Mouse (Mus musculus) layer of hippocampus, postnatal 14 days (tissue): ENCODE results near the gene Zfp59. TPM values are rescaled to one million over a fixed set of nuclear protein-coding genes. Genes with fewer than 3 reads are reported as not detected.
A peak's percentile ranks its signal among the peaks of the same experiment; 100 is the strongest.
"Not testable (repeated sequence)": the region's sequence is repeated elsewhere in the genome, so short reads cannot be mapped to it uniquely, and the experiment has no call there.

Experiments
- DNase-seq, 2 experiments: peaks; one replicate each; pipeline ENCODE4 v3.0.0; 2021 to 2022; ENCODE audit warnings: low spot score in 2 of 2, mixed read lengths in 1 of 2
- long read RNA-seq, 2 experiments: library from polyadenylated mRNA; stranded (forward); transcript quantifications; one replicate each; pipeline ENCODE4 v2.0.0; 2021
- total RNA-seq, 2 experiments: library from RNA; stranded (reverse); gene quantifications; 2 replicates each; pipeline ENCODE4 v1.2.3; 2021

The Zfp59 gene
- total RNA-seq = 1 to 10 TPM; 3.7 to 4.1 TPM
- long read RNA-seq, experiment 1, partial matches to known transcripts = 0 of 1 reads
- long read RNA-seq, experiment 1, other reads (novel, unspliced or antisense) = 0 of 1 reads
- long read RNA-seq, experiment 2, partial matches to known transcripts = 0 of 3 reads
- long read RNA-seq, experiment 2, other reads (novel, unspliced or antisense) = 1 of 3 reads

DNA sequence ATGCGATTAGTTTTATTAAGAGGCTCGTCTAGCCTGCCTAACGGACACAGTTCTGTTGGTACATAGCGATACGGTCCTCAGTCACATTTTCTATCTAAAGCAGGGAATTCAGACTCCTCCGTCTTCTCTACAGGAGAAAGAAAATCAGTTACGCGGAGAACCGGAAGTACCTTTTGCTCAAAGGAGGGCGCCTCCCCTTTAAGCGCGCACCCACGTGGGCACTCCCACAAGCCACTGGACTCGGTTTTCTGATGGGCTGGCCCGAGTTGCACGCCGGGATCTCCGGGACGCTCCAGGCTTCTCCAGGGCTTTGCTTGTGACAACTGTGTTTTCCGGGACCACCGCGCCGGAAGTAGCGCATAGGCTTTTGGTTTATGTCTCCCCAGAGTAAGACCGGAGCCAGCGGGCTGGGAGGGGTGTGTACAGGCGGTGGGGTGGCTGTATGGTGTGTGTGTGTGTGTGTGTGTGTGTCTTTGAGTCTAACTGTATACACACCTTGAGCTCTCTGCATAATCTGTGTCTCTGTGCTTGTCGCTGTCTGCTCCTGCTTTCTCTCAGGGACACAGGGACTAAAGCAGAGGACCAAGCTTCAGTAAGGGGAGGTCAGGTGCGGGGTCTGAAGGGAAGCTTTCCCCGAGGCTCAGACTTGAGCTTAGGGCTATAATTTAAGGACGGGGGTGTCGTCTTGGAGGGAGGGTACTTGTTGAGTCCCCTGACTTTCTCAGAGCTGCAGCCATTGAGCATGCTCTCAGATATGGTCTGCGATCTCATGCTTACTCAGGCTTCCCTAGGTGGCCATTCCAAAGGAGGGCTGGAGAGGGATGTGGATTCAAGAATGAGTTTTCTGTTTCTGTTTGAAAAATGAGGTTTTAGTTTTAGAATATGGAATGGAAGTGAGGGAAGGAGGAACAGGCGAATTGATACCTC lies at the start of gene Zfp59:
Gene Zfp59 (plus strand): TSS at position 285 of the 927 bp plus-strand sequence.
- peak; percentile 84 to 93 for DNase-seq

DNA sequence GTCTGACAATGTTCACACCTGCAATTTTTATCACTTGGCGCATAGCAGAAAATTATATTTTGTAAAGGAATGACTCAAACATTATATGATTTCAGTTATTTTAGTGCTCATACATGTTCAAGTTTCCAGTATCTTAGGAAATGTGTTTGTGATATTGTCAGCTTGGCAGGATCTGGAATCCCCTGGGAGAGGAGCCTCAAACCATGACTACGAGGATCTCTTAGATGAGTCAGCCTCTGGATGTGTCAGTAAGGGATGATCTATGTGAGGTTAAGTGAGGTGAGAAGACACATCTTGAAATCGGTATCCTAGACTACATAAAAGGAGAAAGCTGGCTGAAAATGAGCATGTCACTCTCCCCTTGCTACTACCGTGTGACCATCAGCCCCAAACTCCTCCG lies 49.1 kb upstream of the Zfp59 start:
- DNase-seq = no peak

DNA sequence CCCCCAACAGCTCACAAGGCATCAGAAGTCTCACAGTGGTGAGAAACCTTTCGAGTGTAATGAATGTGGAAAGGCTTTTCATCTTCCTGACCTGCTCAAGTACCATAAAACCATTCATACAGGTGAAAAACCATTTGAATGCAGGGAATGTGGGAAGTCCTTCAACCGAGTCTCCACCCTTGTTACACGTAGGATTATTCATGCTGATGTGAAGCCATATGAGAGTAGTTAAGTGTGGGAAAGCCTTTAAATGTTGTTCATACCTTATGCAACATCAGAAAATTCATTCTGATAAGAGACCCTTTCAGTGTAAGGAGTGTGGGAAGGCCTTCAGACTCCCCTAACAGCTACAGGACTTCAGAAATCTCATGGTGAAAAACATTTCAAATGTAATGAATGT lies 44.5 kb upstream of the Zfp59 start:
- not testable (repeated sequence) for DNase-seq

DNA sequence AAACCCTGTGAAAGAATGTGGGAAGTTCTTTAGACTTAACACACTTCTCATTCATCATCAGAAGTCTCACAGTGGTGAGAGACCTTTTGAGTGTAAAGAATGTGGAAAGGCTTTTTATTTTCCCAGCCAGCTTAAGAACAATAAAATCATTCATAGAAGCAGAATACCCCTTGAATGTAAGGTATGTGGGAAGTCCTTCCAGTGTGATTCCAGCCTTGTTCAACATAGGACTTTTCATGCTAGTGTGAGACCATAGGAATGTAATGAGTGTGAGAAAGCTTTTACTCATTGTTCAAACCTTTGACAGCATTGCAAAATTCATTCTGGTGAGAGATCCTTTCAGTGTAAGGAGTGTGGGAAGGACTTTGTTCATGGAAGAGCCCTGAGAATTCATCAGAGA lies 43.8 kb upstream of the Zfp59 start:
- no peak for DNase-seq

DNA sequence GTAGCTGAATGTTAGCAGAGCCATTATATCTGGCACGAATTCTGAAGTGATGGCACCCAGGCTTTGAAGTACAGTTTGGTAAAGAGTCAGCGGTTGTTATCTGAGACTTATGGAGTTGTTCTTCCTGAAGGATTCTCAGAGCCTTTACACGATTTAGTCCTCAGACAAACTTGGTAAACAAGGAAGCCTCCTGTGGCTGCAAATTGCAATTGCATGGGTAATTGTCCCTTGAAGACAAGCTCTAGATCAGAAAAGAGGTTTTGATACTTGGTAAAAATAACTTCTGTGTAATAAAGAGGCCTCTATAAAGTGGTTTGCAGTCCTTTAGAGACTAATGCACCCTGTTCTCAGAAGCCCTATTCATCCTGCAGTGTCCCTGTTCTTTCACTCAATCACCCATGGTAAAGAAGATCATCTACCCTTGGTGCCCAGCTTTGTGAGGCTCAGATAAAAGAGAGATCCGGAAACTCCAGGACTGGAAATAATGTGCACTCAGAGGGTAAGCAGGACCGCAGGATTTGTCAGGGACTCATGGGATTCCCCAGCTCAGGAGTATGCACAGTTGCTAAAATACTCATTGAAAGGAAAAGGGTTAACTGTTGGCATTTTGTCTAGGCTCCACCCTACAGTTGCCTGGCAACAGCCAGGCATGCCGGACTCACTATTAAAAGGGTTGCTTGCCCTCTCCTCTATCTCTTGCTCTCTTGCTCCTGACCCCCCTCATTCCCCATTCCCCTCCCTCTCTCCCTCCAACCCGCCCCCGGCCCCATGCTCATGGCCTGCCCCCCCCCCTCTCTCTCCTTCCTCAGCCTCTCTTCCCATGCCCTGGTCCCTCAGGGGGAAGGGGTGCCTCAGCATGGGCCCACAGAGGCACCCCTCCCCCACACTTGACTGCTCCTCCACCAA lies 40.2 kb upstream of the Zfp59 start:
- no peak for DNase-seq

DNA sequence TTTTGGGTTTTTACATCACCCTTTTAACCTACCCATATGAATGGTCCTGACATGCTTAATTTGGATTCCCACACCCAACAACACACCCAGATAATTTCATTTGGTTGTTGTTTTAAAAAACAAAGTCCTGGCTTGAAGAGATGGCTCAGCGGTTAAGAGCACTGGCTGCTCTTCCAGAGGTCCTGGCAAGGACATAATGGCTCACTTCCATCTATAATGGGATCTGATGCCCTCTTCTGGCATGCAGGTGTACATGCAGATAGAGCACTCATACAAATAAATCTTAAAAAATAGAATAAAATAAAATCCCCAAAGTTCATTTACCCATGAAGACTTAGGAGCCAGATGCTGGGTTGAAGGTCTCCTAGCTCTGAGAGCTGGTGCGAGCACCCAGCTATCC lies 37.3 kb upstream of the Zfp59 start:
- no peak for DNase-seq

DNA sequence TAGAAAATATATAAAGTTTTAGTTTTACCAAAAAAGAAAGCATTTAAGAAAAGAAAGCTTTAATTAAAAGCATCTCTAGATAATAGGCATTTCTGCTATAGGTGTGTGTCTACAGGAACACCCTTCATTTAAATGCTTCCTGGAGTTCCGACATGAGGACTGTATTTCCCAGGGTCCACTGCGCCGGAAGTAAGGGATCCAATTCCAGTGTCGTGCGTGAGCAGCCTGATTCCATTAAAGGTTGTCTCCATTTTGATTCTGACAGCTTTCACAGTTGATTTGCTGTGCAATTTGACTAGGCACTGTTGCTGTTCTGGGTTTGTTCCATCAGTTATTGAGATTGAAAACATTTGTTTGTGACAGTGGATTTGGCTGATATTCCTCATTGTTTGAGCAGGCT lies 35.4 kb upstream of the Zfp59 start:
- peak in 1 of 2 experiments; percentile 7 for DNase-seq

DNA sequence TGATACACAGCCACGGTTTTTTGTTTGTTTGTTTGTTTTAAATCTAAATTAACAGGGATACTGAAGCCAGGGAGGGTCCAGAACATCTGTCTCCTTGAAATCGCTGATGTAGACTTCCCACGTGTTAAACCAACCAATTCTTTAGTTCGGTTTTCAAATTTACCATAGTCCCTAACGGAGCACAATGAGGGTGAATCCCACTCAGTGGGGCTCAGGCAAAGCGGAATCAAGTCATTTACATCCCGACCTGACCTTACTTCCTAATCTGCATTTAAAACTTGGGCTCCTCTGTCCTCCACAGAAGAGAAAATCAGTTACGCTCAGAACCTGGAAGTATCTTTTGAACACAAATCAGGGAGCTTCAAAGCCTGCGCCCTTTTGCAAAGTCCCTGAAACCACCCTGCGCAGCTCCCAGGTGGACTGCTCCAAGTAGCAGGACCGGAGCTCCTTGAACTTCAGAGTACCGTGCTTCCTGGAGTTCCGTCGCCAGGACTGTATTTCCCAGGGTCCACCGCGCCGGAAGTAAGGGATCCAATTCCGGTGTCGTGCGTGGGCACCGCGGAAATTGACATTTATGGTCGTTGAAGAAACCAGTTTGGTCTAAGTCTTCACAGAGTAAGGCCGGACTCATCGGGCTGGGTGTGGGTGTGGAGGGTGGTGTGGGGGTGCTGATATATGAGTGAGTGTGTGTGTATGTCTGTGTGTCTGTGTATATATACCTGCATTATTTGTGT lies 33.9 kb upstream of the Zfp59 start:
- peak; percentile 70 to 82 for DNase-seq

DNA sequence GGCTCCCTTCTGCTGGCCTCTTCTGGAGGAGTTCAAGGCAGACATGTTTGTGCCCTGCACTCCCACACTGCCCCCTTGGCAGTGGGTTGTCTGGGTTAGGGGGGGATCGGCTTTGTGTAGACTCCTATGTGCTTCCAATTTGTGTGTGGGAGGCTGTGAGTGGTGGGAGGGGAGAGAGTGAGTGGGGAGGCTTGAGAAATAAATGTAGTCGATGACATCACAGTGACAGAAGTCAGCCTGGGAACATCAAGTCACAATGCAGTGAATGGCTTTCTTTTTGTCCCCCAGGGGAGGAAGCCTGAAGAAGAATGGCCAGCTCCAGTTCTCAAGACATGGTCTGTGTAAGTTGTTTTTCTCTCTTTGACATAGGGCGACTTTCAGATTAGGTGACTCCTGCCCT lies 31.5 kb upstream of the Zfp59 start, which contains the start of gene Zfp626:
Gene Zfp626 (plus strand): TSS at position 301 of the 400 bp plus-strand sequence.
- DNase-seq = not testable (repeated sequence)

DNA sequence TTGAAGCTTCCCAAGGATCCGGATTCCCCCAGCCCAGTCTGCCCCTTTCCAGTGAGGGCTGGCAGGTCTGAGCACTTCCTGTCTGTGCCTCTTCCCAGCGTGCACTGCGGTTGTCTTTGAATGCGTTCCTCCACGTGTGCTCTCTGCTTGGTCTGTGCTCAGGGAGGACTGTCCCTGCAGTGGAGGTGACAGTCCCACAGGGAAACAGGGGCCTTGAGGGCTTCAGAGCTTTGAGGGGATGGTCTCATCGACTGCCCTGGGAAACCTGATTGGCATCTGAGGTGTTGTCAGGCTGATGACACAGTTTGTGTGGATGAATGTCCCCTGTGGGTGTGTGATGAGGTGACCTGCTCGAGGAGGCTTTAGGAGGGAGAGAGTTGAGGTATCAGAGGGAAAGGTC lies 31.1 kb upstream of the Zfp59 start:
- DNase-seq = not testable (repeated sequence)

DNA sequence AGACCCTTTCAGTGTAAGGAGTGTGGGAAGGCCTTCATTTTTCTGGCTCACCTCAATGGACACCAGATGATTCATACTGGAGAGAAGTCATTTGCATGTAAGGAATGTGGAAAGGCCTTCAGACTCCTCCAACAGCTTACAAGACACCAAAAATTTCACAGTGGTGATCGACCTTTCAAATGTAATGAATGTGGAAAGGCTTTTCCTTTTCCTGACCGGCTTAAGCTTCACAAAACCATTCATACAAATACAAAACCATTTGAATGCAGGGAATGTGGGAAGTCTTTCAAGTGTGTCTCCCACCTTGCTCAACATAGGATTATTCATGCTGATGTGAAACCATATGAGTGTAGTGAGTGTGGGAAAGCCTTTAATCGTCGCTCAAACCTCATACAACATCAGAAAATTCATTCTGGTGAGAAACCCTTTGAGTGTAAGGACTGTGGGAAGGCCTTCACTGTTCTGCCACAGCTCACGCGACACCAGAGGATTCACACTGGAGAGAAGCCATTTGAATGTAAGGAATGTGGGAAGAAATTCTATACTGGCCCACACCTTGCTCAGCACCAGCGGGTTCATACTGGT lies 19.8 kb upstream of the Zfp59 start:
- no peak for DNase-seq

DNA sequence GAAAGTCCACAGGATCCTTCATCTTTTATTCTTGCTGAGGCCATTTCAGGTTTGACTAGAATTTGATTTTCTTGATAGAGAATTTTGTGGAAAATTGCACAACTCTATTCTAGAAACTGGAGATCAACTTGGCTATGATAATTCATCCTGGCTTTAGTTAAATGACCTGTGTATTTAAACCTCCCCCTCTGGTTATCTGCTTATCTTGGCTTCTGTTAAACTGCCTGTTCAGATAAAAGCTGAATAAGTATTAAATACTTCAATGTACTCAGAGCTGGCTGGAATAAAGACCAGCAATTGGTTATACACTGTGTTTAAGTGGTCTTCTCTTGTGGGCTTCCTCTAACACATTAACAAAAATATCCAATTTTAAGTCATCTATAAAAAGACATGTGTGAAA lies 15.8 kb upstream of the Zfp59 start:
- DNase-seq = no peak

DNA sequence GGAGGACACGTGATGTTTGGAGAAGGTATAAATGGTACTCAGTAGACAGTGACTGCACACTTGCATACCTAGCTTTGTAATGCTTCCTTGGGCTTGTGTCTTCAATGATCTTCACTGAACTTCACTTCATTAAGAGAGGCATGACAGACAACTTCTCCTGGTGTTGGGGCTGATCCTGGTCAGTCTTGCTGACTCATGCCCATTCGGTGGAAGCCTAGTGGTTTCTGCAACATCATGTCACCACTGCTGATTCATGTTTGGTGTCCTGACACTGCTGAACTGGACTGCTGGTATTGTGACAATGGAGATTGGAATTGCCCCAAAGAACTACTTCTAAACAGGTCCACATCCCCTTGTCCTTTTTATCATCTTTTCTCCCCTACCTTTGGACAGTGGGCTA lies 4.3 kb upstream of the Zfp59 start:
- DNase-seq = no peak

DNA sequence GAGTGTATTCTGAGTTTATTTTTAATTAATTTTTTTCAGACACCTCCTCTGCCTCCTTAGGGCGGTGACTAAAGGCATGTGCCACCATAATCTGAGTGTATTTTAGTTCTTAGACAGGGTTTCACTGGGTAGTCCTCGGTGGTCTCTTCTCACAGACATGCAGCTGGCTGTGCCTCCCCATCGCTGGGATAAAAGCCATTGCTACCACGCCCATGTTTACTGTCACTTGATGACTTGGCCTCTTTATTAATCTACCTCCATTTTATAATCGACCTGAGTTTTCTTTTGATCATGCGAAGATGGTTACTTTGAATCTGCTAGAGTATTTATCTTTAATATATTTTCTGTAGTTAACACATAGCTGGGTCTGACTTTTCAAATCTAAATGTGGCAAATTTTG lies 511 bp upstream of the Zfp59 start:
- no peak for DNase-seq

DNA sequence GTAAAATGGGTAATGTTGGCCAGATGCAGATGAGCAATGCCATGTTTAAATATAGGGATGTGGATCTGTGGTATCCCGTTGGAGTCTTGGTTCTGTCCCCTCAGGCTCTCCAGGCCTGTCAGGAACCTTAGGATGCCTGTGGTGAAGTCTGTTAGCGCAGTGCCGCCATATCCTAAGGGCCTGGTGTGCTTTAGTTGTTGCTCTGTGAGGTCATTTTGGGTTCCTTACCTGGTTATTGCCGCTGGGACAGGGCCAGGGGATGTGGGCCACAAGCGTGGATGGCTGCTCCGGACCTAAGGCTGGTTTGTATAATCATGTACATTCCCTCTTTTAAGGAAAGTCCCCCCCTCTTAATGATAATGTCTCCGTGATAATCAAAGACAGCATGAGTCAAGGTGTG lies 1.2 kb downstream of the Zfp59 start:
- no peak for DNase-seq

DNA sequence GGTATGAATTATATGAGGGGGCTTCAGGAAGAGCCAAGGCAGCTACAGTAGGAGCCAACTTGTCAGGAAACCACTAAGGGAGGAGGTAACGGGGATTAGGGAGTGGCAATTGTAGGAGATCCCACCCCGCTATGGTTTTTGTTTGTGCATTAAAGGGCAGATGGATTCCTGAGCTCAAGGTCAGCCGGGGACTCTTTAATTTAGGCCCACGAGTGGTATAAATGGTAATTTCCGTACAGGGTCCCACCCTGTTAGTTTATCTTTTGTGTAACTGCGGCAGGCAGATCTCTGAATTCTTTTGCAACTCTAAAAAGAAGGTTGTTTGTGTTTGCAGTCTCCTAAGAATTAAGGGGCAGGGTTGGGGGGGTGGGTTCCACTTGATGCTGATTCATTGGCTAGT lies 1.7 kb downstream of the Zfp59 start:
- no peak for DNase-seq

DNA sequence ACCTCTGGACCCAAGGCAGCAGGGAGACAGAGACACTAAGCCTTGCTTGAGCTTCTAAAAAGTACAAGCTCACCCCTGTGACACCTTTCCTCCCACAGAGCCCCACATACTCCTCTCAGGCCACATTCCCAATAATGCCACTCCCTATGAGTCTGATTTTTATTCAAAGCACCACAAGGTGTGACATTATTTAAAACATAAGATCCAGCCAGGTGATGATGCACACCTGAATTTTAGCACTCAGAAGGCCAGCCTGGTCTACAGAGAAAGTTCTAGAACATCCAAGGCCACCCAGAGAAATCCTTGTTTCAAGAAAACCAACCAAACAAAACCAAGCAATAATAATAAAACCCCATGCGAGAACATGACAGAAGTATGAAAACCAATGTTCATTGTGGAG lies 18.8 kb downstream of the Zfp59 start, which contains the start of gene Zfp607a:
Gene Zfp607a (plus strand): TSS at position 301 of the 400 bp plus-strand sequence.
- DNase-seq = no peak

DNA sequence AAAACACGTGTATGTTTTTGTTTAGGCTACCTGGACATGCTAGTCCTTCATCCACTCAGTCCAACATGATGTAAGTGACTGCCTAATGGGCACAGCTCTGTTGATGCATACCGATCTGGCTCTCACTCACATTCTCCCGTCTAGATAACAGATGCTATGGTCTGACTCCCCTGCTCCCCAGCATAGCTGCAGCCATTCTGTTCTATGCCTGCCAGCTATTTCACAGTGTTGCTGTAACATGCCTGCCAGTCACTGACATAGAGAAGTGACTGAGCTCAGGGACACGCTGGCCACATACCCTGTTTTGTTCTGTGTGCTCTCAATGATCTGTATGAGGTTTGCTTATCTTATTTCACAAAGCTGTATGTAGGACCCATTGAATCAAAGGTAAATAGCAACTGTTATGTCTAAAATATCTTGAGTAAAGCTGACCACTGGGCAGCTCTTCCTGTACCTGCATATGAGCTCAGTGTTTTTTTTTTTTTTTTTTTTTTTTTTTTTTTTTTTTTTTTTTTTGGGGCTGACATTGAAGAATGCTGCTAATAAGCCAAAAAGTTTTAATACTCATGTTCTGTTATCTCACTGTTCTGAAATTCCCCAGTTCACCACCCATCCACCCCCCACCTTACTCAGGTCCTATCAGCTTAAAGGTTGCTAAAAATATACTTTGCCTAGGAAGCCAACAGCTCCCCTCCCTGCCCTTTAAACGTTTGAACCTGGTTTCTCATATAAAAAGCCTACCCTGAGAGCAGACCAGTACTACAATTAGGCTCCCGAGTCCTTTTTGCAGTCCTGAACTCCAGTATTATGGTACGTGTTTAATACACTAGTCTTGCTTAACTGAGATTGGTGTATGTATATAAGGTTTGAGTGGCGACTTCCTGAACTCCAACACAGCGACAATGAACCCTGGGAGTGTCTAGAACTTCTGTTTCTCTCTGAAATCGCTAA lies 21.2 kb downstream of the Zfp59 start:
- DNase-seq = no peak
